Mouse (Mus musculus) layer of hippocampus, adult 8-10 months (tissue): ENCODE results near the gene Vamp5. TPM values are rescaled to one million over a fixed set of nuclear protein-coding genes. Genes with fewer than 3 reads are reported as not detected.

ENCODE experiments used
- DNase-seq, 2 experiments: peaks; one replicate each; pipeline ENCODE4 v3.0.0; 2022; ENCODE audit warnings: low spot score in 2 of 2
- total RNA-seq, 4 experiments: library from RNA; stranded (reverse); gene quantifications; 2 replicates each; pipeline ENCODE4 v1.2.4; 2022

The Vamp5 gene
- total RNA-seq, 4 experiments from 2014 or later: 3.8 to 8.8 (median 7.4) TPM

GRCm38 (mm10) chr6:72389941-72390771 lies 9.9 kb upstream of the Vamp5 start, which contains the start of gene Vamp8:
Gene Vamp8, minus strand, starts transcription at chr6:72390703.
- peak in 1 of 2 experiments; percentile 39 for DNase-seq

- no peak for DNase-seq
Observed at GRCm38 (mm10) chr6:72389471-72389940, 9.2 kb upstream of the Vamp5 start.

- no peak for DNase-seq
Observed at GRCm38 (mm10) chr6:72388791-72389329, 8.6 kb upstream of the Vamp5 start.

GRCm38 (mm10) chr6:72388266-72388665 lies 8.0 kb upstream of the Vamp5 start:
- DNase-seq: no peak

GRCm38 (mm10) chr6:72387816-72388215 lies 7.5 kb upstream of the Vamp5 start:
- no peak for DNase-seq

- no peak for DNase-seq
Observed at GRCm38 (mm10) chr6:72386561-72386960, 6.3 kb upstream of the Vamp5 start.

GRCm38 (mm10) chr6:72385258-72385657 lies 5.0 kb upstream of the Vamp5 start:
- no peak for DNase-seq

- DNase-seq: no peak
Observed at GRCm38 (mm10) chr6:72383952-72384351, 3.7 kb upstream of the Vamp5 start.

- DNase-seq: no peak
Observed at GRCm38 (mm10) chr6:72383142-72383820, 3.0 kb upstream of the Vamp5 start.

- DNase-seq: no peak
Observed at GRCm38 (mm10) chr6:72382494-72382893, 2.2 kb upstream of the Vamp5 start.

GRCm38 (mm10) chr6:72379377-72380130 lies 714 bp downstream of the Vamp5 start:
- DNase-seq: no peak

- no peak for DNase-seq
Observed at GRCm38 (mm10) chr6:72378510-72379234, 1.6 kb downstream of the Vamp5 start.

GRCm38 (mm10) chr6:72374820-72375563 lies 5.3 kb downstream of the Vamp5 start:
- no peak for DNase-seq

GRCm38 (mm10) chr6:72374206-72374605 lies 6.1 kb downstream of the Vamp5 start:
- no peak for DNase-seq

GRCm38 (mm10) chr6:72373184-72373583 lies 7.1 kb downstream of the Vamp5 start:
- DNase-seq: no peak

- DNase-seq: no peak
Observed at GRCm38 (mm10) chr6:72371571-72371970, 8.7 kb downstream of the Vamp5 start.

- DNase-seq: no peak
Observed at GRCm38 (mm10) chr6:72371147-72371546, 9.1 kb downstream of the Vamp5 start.

GRCm38 (mm10) chr6:72370091-72370490 lies 10.2 kb downstream of the Vamp5 start:
- DNase-seq: no peak

- no peak for DNase-seq
Observed at GRCm38 (mm10) chr6:72369557-72369956, 10.7 kb downstream of the Vamp5 start.

GRCm38 (mm10) chr6:72367460-72367974 lies 12.8 kb downstream of the Vamp5 start:
- no peak for DNase-seq
